ENCODE assay signal across 9 mouse cellular contexts in genomic region chr9:79680453-79681240, GRCm38 (mm10). TPM values are rescaled to one million over a fixed set of nuclear protein-coding genes. Genes with fewer than 3 reads are reported as not detected.
A peak's percentile ranks its signal among the peaks of the same experiment; 100 is the strongest.
DNase-seq lines count a peak whose midpoint lies in the region; TF ChIP-seq lines count a peak whose summit lies in the region.
"Had no signal": no experiment of that assay in that cellular context is flagged by ENCODE, and none has a peak within 500 bp of the region (broad histone marks: within the 10 kb centered on the region; RNA-seq: fewer than 3 reads in every experiment).

No protein-coding gene starts in this region.

- H3K27ac ChIP-seq in thymus, adult 2 months (ENCODE audit: control insufficient read depth, insufficient read depth, low read length), result no peak overlapping the region
- H3K27ac ChIP-seq: hindbrain, postnatal 0 days had no signal

- TF ChIP-seq POLR2A in thymus, adult 2 months (IDR thresholded peaks at IDR 0.05; ENCODE audit: control insufficient read depth, extremely low read depth, insufficient read depth, low read length, poor library complexity), result no peak

- H3K4me1 ChIP-seq in thymus, adult 2 months (replicated peaks; ENCODE audit: control insufficient read depth, insufficient read depth, low read length), result no peaks in the 10 kb centered on the region

- H3K27me3 ChIP-seq in thymus, adult 2 months (ENCODE audit: control insufficient read depth, insufficient read depth, low read length), result no peaks in the 10 kb centered on the region

- TF ChIP-seq CTCF in thymus, adult 2 months (IDR thresholded peaks at IDR 0.05; ENCODE audit: borderline replicate concordance, control insufficient read depth, extremely low read depth, insufficient read depth, low read length, poor library complexity), result no peak

- no peak overlapping the region for H3K4me3 ChIP-seq in thymus, adult 2 months (ENCODE audit: control insufficient read depth, insufficient read depth, low read length)

- 91% methylated on average over 4 of the region's 4 CpGs for WGBS in thymus, adult 2 months

- H3K36me3 ChIP-seq in thymus, adult 2 months (ENCODE audit: control insufficient read depth, insufficient read depth, low read length), result no peaks in the 10 kb centered on the region

- peak; percentile 25 for DNase-seq in kidney, adult 9 months
- DNase-seq in kidney, postnatal 14 days, result no peak
- peak; percentile 32 for DNase-seq in NIH3T3 (ENCODE audit: low read depth)
- peak; percentile 95 for DNase-seq in heart, adult 11 months
- peak; percentile 17 for DNase-seq in induced T-regulatory cell, adult 2 months (ENCODE audit: low read depth)
- no peak for DNase-seq in right cerebral cortex, postnatal 36 days (ENCODE audit: low spot score in 2 of 2)
- no peak for DNase-seq in spleen, postnatal 4 days (ENCODE audit: low spot score in 2 of 2)
- DNase-seq in thymus, adult 2 months, result no peak

RNA-seq across cellular contexts. Expression of gene Col12a1, which starts 38.0 kb away (rescaled TPM):
- polyA plus RNA-seq in thymus, adult 2 months (2012; rRNA removed), result 6.3 and 6.9 TPM in 2 replicates

Comparison
In these comparisons a context has a peak if more than half of its experiments do, and no peak if none do; other contexts are left out.
1. DNase-seq: peak in kidney, adult 9 months (single experiment), NIH3T3 (single experiment), heart, adult 11 months (single experiment) and induced T-regulatory cell, adult 2 months (single experiment); none in kidney, postnatal 14 days (single experiment), right cerebral cortex, postnatal 36 days (0 of 2), spleen, postnatal 4 days (0 of 2) and thymus, adult 2 months (single experiment).